Mouse (Mus musculus) intestine, embryonic 14.5 days (tissue): Measurements from ENCODE around the gene Eomes. TPM values are rescaled to one million over a fixed set of nuclear protein-coding genes. Genes with fewer than 3 reads are reported as not detected.

Experiments
- polyA plus RNA-seq: library from polyadenylated mRNA; unstranded; fragments of >200 nt; fragmentation: Nextera tagmentation; extraction: Ambion mirVana; gene quantifications from 2 replicates; pipeline ENCODE4 v1.2.1, GENCODE M21; 2014

Eomes gene
- polyA plus RNA-seq, 1 experiment from 2014 or later = 0.34 TPM

Other genes starting within 250 kb of the Eomes start
- 59.5 and 64.3 TPM in 2 replicates for gene Golga4, start 28.1 kb downstream of the Eomes start, polyA plus RNA-seq
- 9.5 and 12.6 TPM in 2 replicates for gene Itga9, start 128.5 kb downstream of the Eomes start, polyA plus RNA-seq